Mouse (Mus musculus) splenic B cell, adult 2 months (primary cell): ENCODE measurements around the gene Ranbp17.

Source experiments
- DNase-seq: peaks from one replicate; pipeline ENCODE4 v3.0.0-alpha.2; 2011; ENCODE audit warnings: low read depth, low spot score
- H3K27me3 ChIP-seq: 2 replicates; pipeline ENCODE4 v1.6.1; 2012; ENCODE audit warnings: mild to moderate bottlenecking, low read length, moderate library complexity, mixed read lengths; ENCODE audit not compliant: control insufficient read depth, poor library complexity, insufficient read depth, severe bottlenecking
- H3K36me3 ChIP-seq: 2 replicates; pipeline ENCODE4 v1.6.1; 2012; ENCODE audit warnings: mild to moderate bottlenecking, low read length, moderate library complexity, mixed read lengths; ENCODE audit not compliant: control insufficient read depth, poor library complexity, insufficient read depth, severe bottlenecking

Ranbp17 gene

DNA sequence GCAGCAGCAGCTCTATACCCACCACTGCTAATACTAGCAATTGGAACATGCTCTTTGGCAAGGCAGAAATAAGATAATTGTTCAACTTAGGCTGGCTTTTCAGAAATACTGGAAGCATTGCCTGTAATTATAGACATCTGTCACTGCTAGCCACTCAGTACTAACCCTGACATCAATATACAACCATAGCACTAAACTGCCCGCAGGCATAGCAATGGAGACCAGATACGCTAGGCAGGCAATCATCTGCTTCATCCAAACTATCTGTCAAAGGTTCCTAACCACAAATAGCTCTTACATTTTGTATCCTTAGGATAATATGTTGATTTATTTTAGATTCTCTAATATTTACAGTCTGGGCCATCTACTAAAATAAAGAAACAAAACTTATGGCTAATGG, 171.5 kb downstream of the Ranbp17 start:
- H3K27me3 ChIP-seq: no peaks in the 10 kb centered on the region
- no peaks in the 10 kb centered on the region for H3K36me3 ChIP-seq
- DNase-seq: no peak

DNA sequence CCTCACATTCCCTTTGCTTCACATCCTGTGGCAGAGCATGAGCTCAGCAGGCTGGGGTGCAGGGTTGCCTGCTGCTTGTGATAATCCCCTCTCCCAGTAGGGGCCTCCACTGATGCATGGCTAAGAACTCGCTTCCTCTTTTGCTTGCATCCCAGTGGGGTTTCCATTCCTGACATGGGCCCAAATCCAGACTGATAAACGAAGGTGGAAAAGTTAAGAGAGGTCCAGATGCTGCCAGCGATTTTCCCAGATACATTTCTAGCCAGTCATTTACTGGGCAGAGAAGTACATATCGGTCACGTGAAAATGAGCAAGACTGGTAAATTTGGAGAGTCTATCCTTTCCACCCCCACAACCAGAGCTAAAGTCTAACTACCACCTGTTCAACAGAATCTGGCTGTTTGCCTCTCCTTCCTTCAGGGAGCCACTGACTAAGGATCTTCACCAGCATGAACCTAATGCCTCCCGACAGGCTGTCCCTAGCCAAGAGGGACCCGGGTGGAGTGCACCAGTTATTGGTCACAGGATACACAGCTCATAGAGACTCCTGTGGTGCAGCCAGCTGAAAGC, 176.9 kb downstream of the Ranbp17 start:
- DNase-seq: no peak
- H3K36me3 ChIP-seq: no peaks in the 10 kb centered on the region
- no peaks in the 10 kb centered on the region for H3K27me3 ChIP-seq

DNA sequence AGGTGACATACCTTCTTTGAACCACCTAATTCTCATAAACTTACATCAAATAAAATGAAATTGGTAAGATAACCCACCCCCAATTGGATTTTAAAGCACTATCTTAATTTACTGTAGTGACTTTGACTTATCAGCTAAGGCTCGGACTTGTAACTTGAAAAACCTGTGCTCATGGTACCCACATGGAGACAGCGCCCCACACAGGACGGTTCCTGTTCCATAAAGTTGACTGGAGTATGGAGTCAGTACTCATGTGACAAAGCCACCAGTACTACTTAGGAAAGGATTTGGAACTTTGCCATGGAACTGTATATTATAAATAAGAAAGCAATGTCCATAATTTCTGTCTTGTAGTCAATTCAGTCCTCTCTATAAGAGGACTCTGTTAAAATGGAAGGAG, 177.9 kb downstream of the Ranbp17 start:
- DNase-seq: no peak
- Histone ChIP-seq H3K27me3 (no peaks in the 10 kb centered on the region), H3K36me3 (no peaks in the 10 kb centered on the region)

DNA sequence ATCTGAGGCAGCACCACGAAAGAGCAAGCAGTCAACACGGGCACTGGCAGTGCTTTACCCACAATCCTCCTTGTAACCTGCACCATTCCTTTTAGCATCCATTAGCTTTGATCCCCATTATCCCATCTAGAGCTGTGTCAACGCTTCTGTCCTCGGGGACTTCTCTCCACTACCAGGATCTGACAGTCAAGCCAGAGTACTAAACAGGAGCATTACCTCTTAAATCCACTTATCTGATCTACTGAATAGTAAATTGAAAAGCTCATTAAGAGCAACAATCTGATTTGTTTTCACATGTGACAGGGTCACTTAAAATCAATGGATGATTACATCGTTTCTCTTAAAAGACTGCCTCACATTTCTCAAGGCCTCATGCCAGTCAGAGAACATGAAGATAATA, 181.4 kb downstream of the Ranbp17 start:
- no peak for DNase-seq
- Histone ChIP-seq H3K27me3 (no peaks in the 10 kb centered on the region), H3K36me3 (no peaks in the 10 kb centered on the region)

DNA sequence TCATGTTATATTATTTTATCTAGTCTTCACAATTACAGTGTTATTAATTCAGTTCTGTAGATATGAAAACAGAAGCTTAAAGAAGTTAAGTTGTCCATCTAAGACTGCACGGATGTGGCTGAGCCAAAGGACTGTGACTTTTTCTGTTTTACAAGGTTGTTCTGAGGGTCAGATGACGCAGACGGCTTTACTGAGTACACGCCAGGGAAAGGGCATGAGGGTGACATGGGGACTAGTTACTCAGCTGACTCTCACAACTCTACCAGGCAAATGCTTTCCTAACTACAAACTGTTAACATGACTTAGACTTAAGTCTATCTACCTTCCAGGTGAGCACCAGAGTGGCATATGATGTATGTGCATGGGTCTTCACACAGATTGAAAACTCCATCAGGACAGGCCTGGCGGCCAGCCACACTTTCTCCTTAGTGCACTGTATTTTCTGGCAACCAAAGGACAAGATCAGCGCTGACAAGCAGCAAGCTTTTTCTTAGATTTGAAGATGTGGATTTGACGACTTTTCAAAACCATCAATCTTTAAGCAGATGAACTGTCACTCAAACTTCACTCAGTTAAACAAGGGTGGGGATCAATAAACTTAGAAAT, 194.4 kb downstream of the Ranbp17 start:
- Histone ChIP-seq H3K36me3 (no peaks in the 10 kb centered on the region), H3K27me3 (no peaks in the 10 kb centered on the region)
- DNase-seq: no peak

DNA sequence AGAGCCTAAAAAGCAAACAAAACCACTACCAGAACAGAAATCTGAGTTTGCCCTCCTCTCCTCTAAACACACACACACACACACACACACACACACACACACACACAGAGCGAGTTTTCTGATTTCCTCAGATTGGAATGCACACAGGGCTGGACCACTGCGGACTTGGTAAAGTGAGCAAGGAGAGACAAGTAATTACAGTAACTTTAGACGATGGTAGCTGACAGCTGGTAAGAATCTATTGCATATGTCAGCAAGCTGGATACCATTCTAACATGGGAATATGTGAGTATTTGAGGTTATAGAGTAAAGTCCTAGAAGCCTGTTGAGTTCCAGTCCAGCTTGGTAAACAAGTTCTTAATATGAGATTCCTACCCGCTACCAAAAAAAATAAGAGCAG, 204.0 kb downstream of the Ranbp17 start:
- no peaks in the 10 kb centered on the region for H3K36me3 ChIP-seq

DNA sequence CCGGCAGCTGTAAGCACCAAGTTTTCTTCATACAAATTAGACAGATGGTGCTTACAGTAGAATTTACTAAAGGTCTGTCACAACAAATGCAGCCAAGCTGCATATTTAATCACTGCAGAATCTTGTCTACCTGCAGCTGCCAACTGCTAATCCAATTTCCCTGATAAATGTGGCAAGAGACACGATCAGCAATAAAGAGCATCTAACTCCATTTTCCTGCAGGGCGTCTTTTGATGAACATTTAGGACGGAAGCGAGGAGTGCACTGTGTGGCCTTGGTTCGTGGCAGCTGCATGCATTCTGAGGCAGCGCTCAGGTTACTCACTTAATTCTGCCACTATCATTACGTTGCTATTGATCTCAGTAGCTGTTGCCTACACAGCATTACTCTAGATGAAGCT, 212.7 kb downstream of the Ranbp17 start:
- DNase-seq: no peak
- Histone ChIP-seq H3K27me3 (no peaks in the 10 kb centered on the region), H3K36me3 (no peaks in the 10 kb centered on the region)

More for the DNA sequence above, 204.0 kb downstream of the Ranbp17 start:
- no peaks in the 10 kb centered on the region for H3K27me3 ChIP-seq
- DNase-seq: no peak

DNA sequence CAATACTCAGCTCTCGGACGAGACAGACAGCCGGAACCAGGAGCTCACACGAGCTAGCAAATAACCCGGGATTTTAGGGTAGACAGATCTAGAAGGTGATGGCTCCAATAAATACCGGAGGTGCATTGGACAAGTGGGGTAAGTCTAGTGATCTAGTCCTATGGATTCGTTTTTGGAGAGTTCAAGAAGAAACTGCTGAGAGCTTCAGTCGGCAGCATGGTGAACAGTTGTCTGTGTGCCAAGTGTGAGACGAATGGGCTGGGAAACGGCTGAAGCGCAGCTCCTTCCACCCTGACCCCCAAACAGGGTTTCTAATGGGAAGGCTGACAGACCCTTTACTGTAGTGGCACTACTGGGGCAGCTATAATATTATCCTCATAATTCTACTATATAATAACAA, 214.2 kb downstream of the Ranbp17 start:
- no peak for DNase-seq
- Histone ChIP-seq H3K36me3 (no peaks in the 10 kb centered on the region), H3K27me3 (no peaks in the 10 kb centered on the region)

DNA sequence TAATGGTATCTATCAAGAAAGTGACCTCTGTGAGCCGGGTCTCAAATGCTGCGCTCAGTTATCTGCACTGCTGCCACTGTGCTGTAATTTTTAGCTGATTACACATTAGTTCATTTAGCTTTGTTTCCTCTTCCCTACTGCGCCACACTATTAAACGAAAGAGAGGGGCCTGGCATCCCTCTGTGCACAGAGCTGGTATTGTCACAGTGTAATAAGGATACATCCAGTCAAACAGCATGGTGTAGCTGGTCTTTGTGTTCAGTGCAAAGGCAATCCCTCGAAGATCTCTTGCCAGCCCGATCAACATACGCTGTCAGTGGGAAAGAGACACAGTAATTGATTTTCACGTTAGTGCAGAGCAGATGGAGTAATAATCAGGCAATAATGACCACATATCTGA, 216.4 kb downstream of the Ranbp17 start:
- Histone ChIP-seq H3K36me3 (no peaks in the 10 kb centered on the region), H3K27me3 (no peaks in the 10 kb centered on the region)
- DNase-seq: no peak

DNA sequence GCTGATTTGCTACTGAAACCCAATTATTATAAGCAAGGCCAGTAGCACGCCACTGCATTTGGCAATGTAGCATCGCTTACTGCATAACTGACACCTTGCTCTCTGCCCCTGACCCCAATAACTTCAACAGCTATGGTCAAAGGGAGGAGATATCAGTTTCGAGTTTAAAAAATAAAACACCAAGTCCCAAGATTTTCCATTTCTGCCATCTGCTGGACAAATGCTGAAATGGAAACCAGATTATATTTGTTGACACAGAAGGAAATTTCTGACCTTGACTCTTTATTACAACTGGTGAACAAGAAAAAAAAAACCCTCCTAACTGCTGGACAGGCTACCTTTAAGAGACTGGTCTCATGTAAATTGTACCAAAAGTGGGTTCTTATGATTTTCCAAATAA, 218.1 kb downstream of the Ranbp17 start:
- H3K27me3 ChIP-seq: no peaks in the 10 kb centered on the region
- no peaks in the 10 kb centered on the region for H3K36me3 ChIP-seq
- DNase-seq: no peak

DNA sequence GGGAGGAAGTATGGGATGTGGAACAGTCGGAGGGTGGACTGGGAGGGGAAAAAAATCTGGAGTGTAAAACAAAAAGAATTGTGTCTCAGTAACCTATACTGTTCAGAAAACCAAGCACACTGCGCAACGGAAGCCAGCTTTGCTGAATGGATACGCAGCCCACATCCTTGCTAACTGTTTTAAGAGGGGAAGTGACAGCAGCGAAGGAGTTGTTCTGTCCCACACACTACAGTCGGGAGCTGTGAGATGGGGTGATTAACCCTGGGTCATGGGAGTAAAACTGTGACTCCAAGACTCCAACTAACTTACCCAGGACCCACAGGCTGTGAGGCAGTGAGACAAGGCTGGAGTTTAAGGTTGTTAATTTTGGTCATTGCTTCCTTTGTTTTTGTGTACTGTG, 219.5 kb downstream of the Ranbp17 start:
- no peak for DNase-seq
- Histone ChIP-seq H3K36me3 (no peaks in the 10 kb centered on the region), H3K27me3 (no peaks in the 10 kb centered on the region)

DNA sequence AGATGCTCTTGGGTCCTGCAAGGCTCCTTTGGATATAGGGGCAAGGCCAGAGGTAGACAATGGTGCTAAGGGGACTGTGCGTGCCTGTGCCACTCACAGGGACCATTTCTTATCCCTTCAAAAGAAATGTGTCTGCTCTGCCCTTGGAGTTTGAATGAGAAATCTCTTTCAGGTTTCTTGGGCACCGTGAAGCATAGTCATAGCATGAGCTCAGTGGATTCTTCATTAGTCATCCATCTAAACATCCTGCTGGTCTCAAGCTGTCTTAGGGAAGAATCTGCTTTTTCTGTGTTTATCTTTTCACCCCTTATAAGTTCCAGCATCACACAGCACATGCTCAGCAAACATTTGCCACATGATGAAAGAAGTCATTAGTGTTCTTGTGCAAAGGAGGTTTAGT, 235.0 kb downstream of the Ranbp17 start:
- DNase-seq: no peak
- no peaks in the 10 kb centered on the region for H3K36me3 ChIP-seq

DNA sequence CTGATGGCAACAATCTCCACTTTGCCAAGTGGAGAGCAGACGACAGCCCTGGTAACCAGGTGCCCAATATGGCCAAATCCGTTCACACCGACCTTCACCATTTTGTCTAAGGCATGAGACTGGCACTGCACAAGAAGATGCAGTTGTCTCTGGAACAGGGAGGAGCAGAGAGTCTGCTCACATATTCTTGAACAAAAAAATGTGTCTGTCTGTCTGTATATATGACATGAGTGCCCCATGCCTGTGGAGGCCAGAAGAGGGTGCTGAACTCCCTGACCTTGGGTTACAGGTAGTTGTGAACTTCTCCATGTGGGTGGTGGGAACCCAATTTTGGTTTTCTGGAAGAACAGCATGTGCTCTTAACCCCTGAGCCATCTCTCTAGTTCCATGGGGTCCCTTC, 236.9 kb downstream of the Ranbp17 start, which contains the start of gene Gm12117:
Gm12117 (minus strand) TSS at position 101 of the 400 bp plus-strand sequence.
- Histone ChIP-seq H3K36me3 (no peaks in the 10 kb centered on the region), H3K27me3 (no peaks in the 10 kb centered on the region)
- no peak for DNase-seq

More for the DNA sequence above, 235.0 kb downstream of the Ranbp17 start:
- H3K27me3 ChIP-seq: no peaks in the 10 kb centered on the region

DNA sequence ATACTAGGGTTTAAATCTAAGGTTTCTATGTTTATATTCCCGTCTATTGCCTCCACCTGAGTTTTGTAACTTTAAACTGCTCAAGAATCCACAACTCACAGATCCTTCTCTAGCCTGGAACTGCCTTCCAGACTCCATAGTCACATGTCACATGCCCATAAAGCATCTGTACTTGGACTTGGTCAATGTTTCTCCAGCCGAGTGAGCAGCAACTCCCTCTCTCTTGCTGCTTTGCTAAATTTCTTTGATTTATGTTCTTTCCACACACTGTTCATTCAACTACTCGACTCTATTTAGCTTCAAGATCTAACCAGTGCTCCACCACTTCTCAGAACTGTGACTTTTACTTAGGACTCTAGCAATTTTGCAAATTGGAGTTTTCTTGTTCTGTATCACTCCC, 238.7 kb downstream of the Ranbp17 start:
- DNase-seq: no peak
- H3K36me3 ChIP-seq: no peaks in the 10 kb centered on the region
- H3K27me3 ChIP-seq: no peaks in the 10 kb centered on the region

DNA sequence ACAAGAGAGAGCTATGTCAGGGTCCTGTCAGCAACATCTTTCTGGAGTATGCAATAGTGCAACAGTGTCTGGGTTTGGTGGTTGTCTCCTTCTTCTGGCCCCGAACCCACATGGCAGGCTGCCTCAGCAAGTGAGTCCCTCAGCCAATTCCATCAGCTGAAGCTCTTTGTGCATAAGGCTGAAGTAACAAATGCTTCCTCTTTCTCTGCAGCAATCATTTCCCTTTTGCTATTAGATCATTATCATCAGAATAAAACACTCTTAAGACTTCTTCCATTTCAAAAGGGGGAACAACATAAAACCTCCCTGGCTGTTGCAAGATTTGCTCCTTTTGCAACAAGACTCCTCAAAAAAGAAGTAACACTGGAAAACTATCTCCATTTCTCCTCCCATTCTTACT, 239.3 kb downstream of the Ranbp17 start:
- H3K36me3 ChIP-seq: no peaks in the 10 kb centered on the region
- no peaks in the 10 kb centered on the region for H3K27me3 ChIP-seq
- no peak for DNase-seq

DNA sequence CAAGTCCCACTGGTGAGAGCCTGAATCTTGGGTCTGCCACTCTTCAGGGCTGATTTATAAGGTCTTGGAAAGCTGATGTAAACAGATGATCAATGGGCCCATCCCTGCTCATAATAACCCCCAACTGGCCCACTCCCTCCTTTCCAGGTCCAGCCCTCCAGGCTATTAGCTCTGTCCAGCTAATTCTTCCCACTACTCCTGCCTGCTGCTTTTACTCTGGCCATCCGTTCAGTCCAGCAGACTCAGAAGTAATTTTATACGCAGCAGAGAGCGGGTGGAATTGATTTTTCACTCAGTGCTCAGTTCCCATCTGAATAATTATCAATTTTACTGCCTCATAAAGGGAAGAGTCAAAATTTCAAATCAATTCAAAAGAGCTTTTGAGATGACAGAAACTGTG, 273.3 kb downstream of the Ranbp17 start:
- H3K27me3 ChIP-seq: no peaks in the 10 kb centered on the region
- no peaks in the 10 kb centered on the region for H3K36me3 ChIP-seq
- no peak for DNase-seq
